Mouse (Mus musculus): ENCODE measurements around the gene Mob4. TPM values are rescaled to one million over a fixed set of nuclear protein-coding genes. Genes with fewer than 3 reads are reported as not detected.

The Mob4 gene
- polyA plus RNA-seq, 1 experiment from 2014 or later: 159 TPM

GRCm38 (mm10) chr1:55162781-55163180, 31.8 kb downstream of the Mob4 start:
- Histone ChIP-seq H3K27me3 (ENCODE audit: control insufficient read depth, insufficient read depth, low read length) (no peaks in the 10 kb centered on the region), H3K36me3 (ENCODE audit: control insufficient read depth, insufficient read depth, low read length) (no peaks in the 10 kb centered on the region), H3K4me2 (replicated peaks; ENCODE audit: low read depth, low read length) (no peak overlapping the region), H3K27ac (ENCODE audit: low read length) (no peak overlapping the region), H3K9ac (replicated peaks; ENCODE audit: low read depth, low read length) (no peak overlapping the region), H3K4me1 (ENCODE audit: control insufficient read depth, insufficient read depth, low read length) (no peaks in the 10 kb centered on the region), H3K4me3 (ENCODE audit: low read depth, low read length) (no peak overlapping the region), H3K9me3 (ENCODE audit: control insufficient read depth, low read depth, low read length) (no peaks in the 10 kb centered on the region)
- WGBS: 69% methylated on average over 5 of the region's 5 CpGs
- ATAC-seq (ENCODE audit: insufficient number of reproducible peaks, insufficient read depth, low FRiP score, low read depth): no peak

- WGBS: 41% methylated on average over 5 of the region's 5 CpGs
- H3K9ac ChIP-seq (replicated peaks; ENCODE audit: low read depth, low read length): no peak overlapping the region
- H3K36me3 ChIP-seq (ENCODE audit: control insufficient read depth, insufficient read depth, low read length): no peaks in the 10 kb centered on the region
- H3K27me3 ChIP-seq (ENCODE audit: control insufficient read depth, insufficient read depth, low read length): no peaks in the 10 kb centered on the region
- no peak overlapping the region for H3K4me2 ChIP-seq (replicated peaks; ENCODE audit: low read depth, low read length)
- H3K9me3 ChIP-seq (ENCODE audit: control insufficient read depth, low read depth, low read length): no peaks in the 10 kb centered on the region; the same call in 1 of the 2 replicates
- no peaks in the 10 kb centered on the region for H3K4me1 ChIP-seq (ENCODE audit: control insufficient read depth, insufficient read depth, low read length)
- no peak overlapping the region for H3K4me3 ChIP-seq (ENCODE audit: low read depth, low read length)
- no peak overlapping the region for H3K27ac ChIP-seq (ENCODE audit: low read length)
- no peak for ATAC-seq (ENCODE audit: insufficient number of reproducible peaks, insufficient read depth, low FRiP score, low read depth)
Observed at GRCm38 (mm10) chr1:55164005-55164404, 33.0 kb downstream of the Mob4 start.

- 77% methylated on average over 4 of the region's 4 CpGs for WGBS
- Histone ChIP-seq H3K4me3 (ENCODE audit: low read depth, low read length) (no peak overlapping the region), H3K4me1 (ENCODE audit: control insufficient read depth, insufficient read depth, low read length) (no peaks in the 10 kb centered on the region), H3K27me3 (ENCODE audit: control insufficient read depth, insufficient read depth, low read length) (no peaks in the 10 kb centered on the region), H3K9me3 (ENCODE audit: control insufficient read depth, low read depth, low read length) (no peaks in the 10 kb centered on the region; the same call in 1 of the 2 replicates), H3K9ac (replicated peaks; ENCODE audit: low read depth, low read length) (no peak overlapping the region), H3K27ac (ENCODE audit: low read length) (no peak overlapping the region), H3K4me2 (replicated peaks; ENCODE audit: low read depth, low read length) (no peak overlapping the region), H3K36me3 (ENCODE audit: control insufficient read depth, insufficient read depth, low read length) (no peaks in the 10 kb centered on the region)
- no peak for ATAC-seq (ENCODE audit: insufficient number of reproducible peaks, insufficient read depth, low FRiP score, low read depth)
Observed at GRCm38 (mm10) chr1:55167560-55167959, 36.5 kb downstream of the Mob4 start.

- WGBS: 93% methylated on average over 4 of the region's 4 CpGs
- H3K9me3 ChIP-seq (ENCODE audit: control insufficient read depth, low read depth, low read length): no peaks in the 10 kb centered on the region; the same call in none of the 2 replicates
- ATAC-seq (ENCODE audit: insufficient number of reproducible peaks, insufficient read depth, low FRiP score, low read depth): no peak
- no peaks in the 10 kb centered on the region for H3K27me3 ChIP-seq (ENCODE audit: control insufficient read depth, insufficient read depth, low read length)
- H3K36me3 ChIP-seq (ENCODE audit: control insufficient read depth, insufficient read depth, low read length): no peaks in the 10 kb centered on the region
- no peak overlapping the region for H3K27ac ChIP-seq (ENCODE audit: low read length)
- H3K4me1 ChIP-seq (ENCODE audit: control insufficient read depth, insufficient read depth, low read length): no peaks in the 10 kb centered on the region
- no peak overlapping the region for H3K4me2 ChIP-seq (replicated peaks; ENCODE audit: low read depth, low read length)
- H3K4me3 ChIP-seq (ENCODE audit: low read depth, low read length): no peak overlapping the region
- no peak overlapping the region for H3K9ac ChIP-seq (replicated peaks; ENCODE audit: low read depth, low read length)
Observed at GRCm38 (mm10) chr1:55168591-55168990, 37.6 kb downstream of the Mob4 start.

GRCm38 (mm10) chr1:55171361-55172325, 40.6 kb downstream of the Mob4 start:
- no peak overlapping the region for H3K4me3 ChIP-seq (ENCODE audit: low read depth, low read length)
- ATAC-seq (ENCODE audit: insufficient number of reproducible peaks, insufficient read depth, low FRiP score, low read depth): peak; percentile 28; the same call in 1 of the 2 replicates

GRCm38 (mm10) chr1:55173720-55174557, 42.9 kb downstream of the Mob4 start:
- H3K4me3 ChIP-seq (ENCODE audit: low read depth, low read length): no peak overlapping the region
- 73% methylated on average over 10 of the region's 10 CpGs for WGBS
- H3K9me3 ChIP-seq (ENCODE audit: control insufficient read depth, low read depth, low read length): no peaks in the 10 kb centered on the region; the same call in none of the 2 replicates
- no peaks in the 10 kb centered on the region for H3K27me3 ChIP-seq (ENCODE audit: control insufficient read depth, insufficient read depth, low read length)
- H3K4me2 ChIP-seq (replicated peaks; ENCODE audit: low read depth, low read length): no peak overlapping the region
- H3K27ac ChIP-seq (ENCODE audit: low read length): peak overlapping the region; percentile 45; the same call in 1 of the 2 replicates
- H3K9ac ChIP-seq (replicated peaks; ENCODE audit: low read depth, low read length): no peak overlapping the region
- no peaks in the 10 kb centered on the region for H3K4me1 ChIP-seq (ENCODE audit: control insufficient read depth, insufficient read depth, low read length)
- H3K36me3 ChIP-seq (ENCODE audit: control insufficient read depth, insufficient read depth, low read length): no peaks in the 10 kb centered on the region
- peak; percentile 83 for ATAC-seq (ENCODE audit: insufficient number of reproducible peaks, insufficient read depth, low FRiP score, low read depth)

More at GRCm38 (mm10) chr1:55171361-55172325, 40.6 kb downstream of the Mob4 start:
- no peaks in the 10 kb centered on the region for H3K27me3 ChIP-seq (ENCODE audit: control insufficient read depth, insufficient read depth, low read length)
- no peaks in the 10 kb centered on the region for H3K36me3 ChIP-seq (ENCODE audit: control insufficient read depth, insufficient read depth, low read length)
- H3K4me2 ChIP-seq (replicated peaks; ENCODE audit: low read depth, low read length): no peak overlapping the region
- WGBS: 56% methylated on average over 22 of the region's 22 CpGs
- H3K9me3 ChIP-seq (ENCODE audit: control insufficient read depth, low read depth, low read length): no peaks in the 10 kb centered on the region; the same call in none of the 2 replicates
- H3K4me1 ChIP-seq (ENCODE audit: control insufficient read depth, insufficient read depth, low read length): no peaks in the 10 kb centered on the region
- H3K9ac ChIP-seq (replicated peaks; ENCODE audit: low read depth, low read length): no peak overlapping the region
- no peak overlapping the region for H3K27ac ChIP-seq (ENCODE audit: low read length)

- no peak overlapping the region for H3K9ac ChIP-seq (replicated peaks; ENCODE audit: low read depth, low read length)
- H3K4me2 ChIP-seq (replicated peaks; ENCODE audit: low read depth, low read length): no peak overlapping the region
- 9% methylated on average over 3 of the region's 3 CpGs for WGBS
- H3K4me1 ChIP-seq (ENCODE audit: control insufficient read depth, insufficient read depth, low read length): no peaks in the 10 kb centered on the region
- H3K9me3 ChIP-seq (ENCODE audit: control insufficient read depth, low read depth, low read length): no peaks in the 10 kb centered on the region; the same call in 1 of the 2 replicates
- no peaks in the 10 kb centered on the region for H3K27me3 ChIP-seq (ENCODE audit: control insufficient read depth, insufficient read depth, low read length)
- H3K27ac ChIP-seq (ENCODE audit: low read length): no peak overlapping the region
- H3K36me3 ChIP-seq (ENCODE audit: control insufficient read depth, insufficient read depth, low read length): no peaks in the 10 kb centered on the region
- H3K4me3 ChIP-seq (ENCODE audit: low read depth, low read length): no peak overlapping the region
- no peak for ATAC-seq (ENCODE audit: insufficient number of reproducible peaks, insufficient read depth, low FRiP score, low read depth)
Observed at GRCm38 (mm10) chr1:55174558-55175034, 43.6 kb downstream of the Mob4 start.

GRCm38 (mm10) chr1:55179917-55180566, 49.0 kb downstream of the Mob4 start:
- peaks cover 4% of the 10 kb centered on the region; the same call in 1 of the 2 replicates for H3K36me3 ChIP-seq (ENCODE audit: control insufficient read depth, insufficient read depth, low read length)
- no peak overlapping the region for H3K9ac ChIP-seq (replicated peaks; ENCODE audit: low read depth, low read length)
- H3K4me3 ChIP-seq (ENCODE audit: low read depth, low read length): no peak overlapping the region
- 83% methylated on average over 5 of the region's 5 CpGs for WGBS
- ATAC-seq (ENCODE audit: insufficient number of reproducible peaks, insufficient read depth, low FRiP score, low read depth): no peak
- peaks cover 7% of the 10 kb centered on the region; the same call in 1 of the 2 replicates for H3K9me3 ChIP-seq (ENCODE audit: control insufficient read depth, low read depth, low read length)
- no peak overlapping the region for H3K27ac ChIP-seq (ENCODE audit: low read length)
- H3K4me2 ChIP-seq (replicated peaks; ENCODE audit: low read depth, low read length): no peak overlapping the region
- no peaks in the 10 kb centered on the region for H3K27me3 ChIP-seq (ENCODE audit: control insufficient read depth, insufficient read depth, low read length)
- no peaks in the 10 kb centered on the region for H3K4me1 ChIP-seq (ENCODE audit: control insufficient read depth, insufficient read depth, low read length)

Data from stomach, embryonic 14.5 days (tissue).